Mouse (Mus musculus): ENCODE measurements around the gene Mt4.

- TF ChIP-seq POLR2A (IDR thresholded peaks at IDR 0.05; ENCODE audit: low read depth, low read length) (no peak), CTCF (IDR thresholded peaks at IDR 0.05; ENCODE audit: borderline replicate concordance, insufficient read depth, low read length) (no peak)
These were observed 34.3 kb downstream of the Mt4 start for GRCm38 (mm10) chr8:94171321-94171755.
